In genomic region chr4:137751310-137751709, GRCm38 (mm10) we compare ENCODE assay signal across 11 mouse cellular contexts. TPM values are rescaled to one million over a fixed set of nuclear protein-coding genes. Genes with fewer than 3 reads are reported as not detected.
DNase-seq lines count a peak whose midpoint lies in the region; ATAC-seq lines count a peak whose summit lies in the region.
"Had no signal": no experiment of that assay in that cellular context is flagged by ENCODE, and none has a peak within 500 bp of the region (broad histone marks: within the 10 kb centered on the region; RNA-seq: fewer than 3 reads in every experiment).

No protein-coding gene starts in this region.

- no peak for DNase-seq in heart, adult 11 months
- no peak for DNase-seq in neural tube, embryonic 11.5 days (ENCODE audit: low spot score)
- DNase-seq in neural tube, embryonic 10.5 days (ENCODE audit: extremely low spot score, low spot score) = no peak
- peak; percentile 59 for DNase-seq in yolk sac, embryonic 10.5 days (ENCODE audit: low spot score)
- no peak for DNase-seq in layer of hippocampus, adult 8-10 months (ENCODE audit: low spot score in 2 of 2)
- no peak for DNase-seq in layer of hippocampus, postnatal 25 days (ENCODE audit: extremely low spot score in 1 of 2, low spot score in 1 of 2)
- DNase-seq: B cell, adult 2 months; midbrain, embryonic 14.5 days had no signal

- ATAC-seq in heart, embryonic 11.5 days (replicated peaks; ENCODE audit: insufficient number of reproducible peaks, low FRiP score, low TSS enrichment) = peak; percentile 91
- ATAC-seq in neural tube, embryonic 11.5 days (ENCODE audit: insufficient read depth, low FRiP score, low TSS enrichment) = no peak
- ATAC-seq in liver, embryonic 12.5 days = peak; percentile 96
- ATAC-seq: hindbrain, embryonic 16.5 days had no signal

- H3K9me3 ChIP-seq in heart, embryonic 11.5 days (replicated peaks; ENCODE audit: control insufficient read depth, low read length) = no peaks in the 10 kb centered on the region
- no peaks in the 10 kb centered on the region for H3K9me3 ChIP-seq in neural tube, embryonic 11.5 days (ENCODE audit: control insufficient read depth, low read length)
- no peaks in the 10 kb centered on the region for H3K9me3 ChIP-seq in liver, embryonic 12.5 days (replicated peaks)

- H3K27me3 ChIP-seq in heart, embryonic 11.5 days (ENCODE audit: control insufficient read depth, insufficient read depth, low read length) = no peaks in the 10 kb centered on the region
- no peaks in the 10 kb centered on the region for H3K27me3 ChIP-seq in neural tube, embryonic 11.5 days (ENCODE audit: control insufficient read depth, insufficient read depth, low read length)
- peaks cover 45% of the 10 kb centered on the region for H3K27me3 ChIP-seq in liver, embryonic 12.5 days (replicated peaks)

- H3K36me3 ChIP-seq in heart, embryonic 11.5 days (ENCODE audit: control insufficient read depth, insufficient read depth, low read length) = no peaks in the 10 kb centered on the region
- H3K36me3 ChIP-seq in neural tube, embryonic 11.5 days (ENCODE audit: control insufficient read depth, insufficient read depth, low read length) = no peaks in the 10 kb centered on the region
- no peaks in the 10 kb centered on the region for H3K36me3 ChIP-seq in liver, embryonic 12.5 days

- H3K4me1 ChIP-seq in heart, embryonic 11.5 days (ENCODE audit: control insufficient read depth, insufficient read depth, low read length) = peaks cover 10% of the 10 kb centered on the region; the same call in 1 of the 2 replicates
- no peaks in the 10 kb centered on the region for H3K4me1 ChIP-seq in neural tube, embryonic 11.5 days (ENCODE audit: control insufficient read depth, insufficient read depth, low read length)
- H3K4me1 ChIP-seq in liver, embryonic 12.5 days = peaks cover 78% of the 10 kb centered on the region

- 39% methylated on average over 8 of the region's 8 CpGs for WGBS in heart, embryonic 11.5 days (ENCODE audit: insufficient replicate concordance)
- 86% methylated on average over 8 of the region's 8 CpGs for WGBS in neural tube, embryonic 11.5 days
- WGBS in liver, embryonic 12.5 days (ENCODE audit: insufficient replicate concordance) = 14% methylated on average over 8 of the region's 8 CpGs

- H3K9ac ChIP-seq in heart, embryonic 11.5 days (ENCODE audit: low read depth, low read length) = no peak overlapping the region
- H3K9ac ChIP-seq in neural tube, embryonic 11.5 days (ENCODE audit: low read length) = no peak overlapping the region
- peak overlapping the region; percentile 74 for H3K9ac ChIP-seq in liver, embryonic 12.5 days

- peak overlapping the region; percentile 27; the same call in 1 of the 2 replicates for H3K4me2 ChIP-seq in heart, embryonic 11.5 days
- no peak overlapping the region for H3K4me2 ChIP-seq in neural tube, embryonic 11.5 days (ENCODE audit: low read depth)
- peak overlapping the region; percentile 68 for H3K4me2 ChIP-seq in liver, embryonic 12.5 days

- H3K4me3 ChIP-seq in heart, embryonic 11.5 days (ENCODE audit: low read depth, low read length) = no peak overlapping the region
- no peak overlapping the region for H3K4me3 ChIP-seq in neural tube, embryonic 11.5 days (ENCODE audit: low read depth, low read length)
- peak overlapping the region; percentile 43 for H3K4me3 ChIP-seq in liver, embryonic 12.5 days

- H3K27ac ChIP-seq in heart, embryonic 11.5 days (ENCODE audit: low read depth, low read length) = peak overlapping the region; percentile 77
- H3K27ac ChIP-seq in neural tube, embryonic 11.5 days (ENCODE audit: low read depth, low read length) = 0 out of 2 replicates have a peak overlapping the region, but pooled peaks have one; percentile 8
- peak overlapping the region; percentile 99 for H3K27ac ChIP-seq in liver, embryonic 12.5 days

RNA-seq across cellular contexts. Expression of gene Alpl, which starts 44.9 kb away (rescaled TPM):
- polyA plus RNA-seq in heart, embryonic 11.5 days (2014; fragmentation: Nextera tagmentation; extraction: Ambion mirVana) = 0.86 and 1.2 TPM in 2 replicates
- 8.2 and 12.3 TPM in 2 replicates for polyA plus RNA-seq in neural tube, embryonic 11.5 days (2014; fragmentation: Nextera tagmentation; extraction: Ambion mirVana)
- polyA plus RNA-seq in liver, embryonic 12.5 days (2016; fragmentation: Nextera tagmentation; extraction: Ambion mirVana) = 5.1 and 6.5 TPM in 2 replicates
- total RNA-seq in layer of hippocampus, adult 8-10 months (2022) = 1 to 10 TPM; 6.2 to 9.3 (median 7.1) TPM
- total RNA-seq in layer of hippocampus, postnatal 25 days (2021) = 1 to 10 TPM; 4.9 to 6.4 TPM

Comparison
In these comparisons a context has a peak if more than half of its experiments do, and no peak if none do; other contexts are left out.
1. H3K27ac ChIP-seq: peak in every context shown above with its lines; median percentile 99 in liver, embryonic 12.5 days; 77 in heart, embryonic 11.5 days; 8 in neural tube, embryonic 11.5 days.